Mouse (Mus musculus) olfactory bulb, adult 2 months (tissue): ENCODE measurements around the gene Ror2.

Source experiments
- CTCF ChIP-seq: fragments of 200-500 bp; IDR thresholded peaks from 2 replicates; pipeline ENCODE4 v1.5.1; 2012; ENCODE audit warnings: low read depth, mild to moderate bottlenecking, low read length, moderate library complexity; ENCODE audit not compliant: insufficient read depth
- POLR2A ChIP-seq: fragments of 200-500 bp; IDR thresholded peaks from 2 replicates; pipeline ENCODE4 v1.6.1; 2012; ENCODE audit warnings: mild to moderate bottlenecking, low read depth, low read length, moderate library complexity; ENCODE audit not compliant: insufficient read depth

DNA sequence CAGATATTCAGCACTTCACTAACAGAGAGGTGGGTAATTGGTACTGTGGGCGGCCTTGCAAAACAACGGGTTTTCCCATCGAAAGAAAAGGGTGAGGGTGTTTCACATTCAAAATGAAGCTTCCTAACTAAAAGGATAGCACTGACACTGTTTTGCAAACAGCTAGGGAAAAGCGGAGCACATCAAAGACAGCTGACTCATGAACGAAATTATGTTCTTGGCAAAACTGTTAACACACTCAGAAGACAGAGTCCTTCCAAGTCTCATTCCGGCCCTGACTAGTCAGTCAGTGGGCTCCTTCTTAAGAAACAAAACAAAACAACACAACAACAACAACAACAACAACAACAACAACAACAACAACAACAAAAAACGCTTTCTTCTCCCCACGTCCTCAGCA, 10.1 kb downstream of the Ror2 start:
- TF ChIP-seq CTCF = no peak
- no peak for TF ChIP-seq POLR2A
